ENCODE assay signal across 8 mouse cellular contexts in the genomic region with DNA sequence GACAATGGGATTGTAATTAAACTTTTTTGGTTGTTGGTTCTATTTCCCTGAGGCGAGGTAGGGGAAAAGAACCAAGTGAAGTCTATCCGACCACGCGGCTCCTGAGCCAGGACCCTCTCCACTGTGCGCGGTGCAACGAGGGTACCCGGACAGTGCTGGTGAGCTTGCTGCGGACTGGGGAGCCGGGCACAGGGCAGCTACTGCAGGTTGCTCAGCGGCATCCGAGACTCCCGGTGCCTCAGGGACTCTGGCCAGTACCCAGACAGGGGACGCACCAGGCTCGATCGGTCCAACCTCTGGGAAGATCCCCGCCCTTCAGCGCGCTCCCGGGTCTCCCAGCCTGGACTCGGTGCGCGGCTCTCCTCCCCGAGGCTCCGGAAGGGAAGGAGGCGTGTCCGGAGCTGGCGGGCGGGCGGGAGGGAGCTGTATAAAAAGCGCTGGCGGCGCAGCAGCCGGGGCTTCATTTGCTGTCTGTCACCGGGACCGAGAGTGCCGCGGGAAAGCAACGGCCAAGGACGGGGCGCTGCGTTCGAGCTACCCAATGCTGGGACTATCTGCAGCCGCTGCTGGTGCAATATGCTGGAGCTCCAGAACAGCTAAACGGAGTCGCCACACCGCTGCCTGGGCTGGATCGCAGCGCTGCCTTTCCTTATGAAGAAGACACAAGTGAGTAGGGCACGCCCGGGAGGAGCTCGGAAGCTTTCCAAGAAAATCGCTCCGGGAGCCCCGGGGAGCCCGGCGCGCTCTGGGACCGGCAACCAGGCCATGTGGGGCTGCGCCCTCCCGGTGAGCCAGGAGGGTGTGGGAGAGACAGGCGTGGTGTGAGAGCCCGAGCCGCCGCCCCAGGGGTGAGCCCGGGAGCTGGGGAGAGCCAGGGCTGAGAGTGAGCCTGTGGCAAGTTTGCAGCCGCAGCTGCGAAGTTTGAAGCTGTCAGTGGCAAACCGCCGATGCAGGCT. TPM values are rescaled to one million over a fixed set of nuclear protein-coding genes. Genes with fewer than 3 reads are reported as not detected.
DNase-seq lines count a peak whose midpoint lies in the region; ATAC-seq and TF ChIP-seq lines count a peak whose summit lies in the region.

A gene (plus strand): TSS at position 261 of the 956 bp plus-strand sequence.

- no peaks in the 10 kb centered on the region; the same call in 1 of the 2 replicates for H3K4me1 ChIP-seq in cortical plate, adult 2 months (ENCODE audit: control insufficient read depth, insufficient read depth, low read length)

- TF ChIP-seq POLR2A in cortical plate, adult 2 months (IDR thresholded peaks at IDR 0.05; ENCODE audit: extremely low read depth, insufficient read depth, low read length) = peak; percentile 75

- peak within 1 kb of the TSS; percentile 91 for H3K27ac ChIP-seq in cortical plate, adult 2 months (ENCODE audit: insufficient read depth, low read length)

- DNase-seq in adrenal gland, adult 8-10 months = peak; percentile 73
- DNase-seq in gastrocnemius, postnatal 25 days = peak; percentile 73
- DNase-seq in induced T-regulatory cell, adult 2 months (ENCODE audit: low read depth) = peak; percentile 9
- DNase-seq in left cerebral cortex, postnatal 25 days (ENCODE audit: low spot score in 2 of 2) = peak; percentile 70 to 79
- peak; percentile 42 to 56 for DNase-seq in right cerebral cortex, postnatal 36 days (ENCODE audit: low spot score in 2 of 2)

- TF ChIP-seq CTCF in cortical plate, adult 2 months (IDR thresholded peaks at IDR 0.05; ENCODE audit: extremely low read depth, insufficient read depth, low read length) = no peak

- peak; percentile 66 for ATAC-seq in megakaryocyte progenitor cell, adult 5-6 weeks (replicated peaks; ENCODE audit: poor library complexity)
- ATAC-seq in monocyte, adult 5-6 weeks (replicated peaks; ENCODE audit: insufficient number of reproducible peaks, low FRiP score, low TSS enrichment, poor library complexity, severe bottlenecking) = no peak

- peak within 1 kb of the TSS; percentile 95 for H3K4me3 ChIP-seq in cortical plate, adult 2 months (ENCODE audit: insufficient read depth, low read length)

- intact Hi-C loops in left cerebral cortex, postnatal 25 days (cut with DNase I) = loop anchor here (2.0 to 10.0 kb wide), 5 partner anchors 37 to 439 kb away; no protein-coding TSS in a partner anchor

RNA-seq across cellular contexts. Expression of the gene that starts here (rescaled TPM):
- total RNA-seq in adrenal gland, adult 8-10 months (2022) = 10 to 100 TPM; 19.6 to 26.7 (median 22.6) TPM
- polyA plus RNA-seq in cortical plate, adult 2 months (2012; rRNA removed) = 20.5 and 21.2 TPM in 2 replicates
- 10 to 100 TPM; 20.4 to 22.3 TPM for total RNA-seq in gastrocnemius, postnatal 25 days (2021)
- 10 to 100 TPM; 58.1 to 59.1 TPM for total RNA-seq in left cerebral cortex, postnatal 25 days (2021)
- total RNA-seq in megakaryocyte progenitor cell, adult 5-6 weeks (2015) = 0.17 TPM in 1 of 2 replicates, not detected in the other
- 0.10 TPM in 1 of 2 replicates, not detected in the other for total RNA-seq in megakaryocyte progenitor cell, adult 5-6 weeks (2017)
- total RNA-seq in monocyte, adult 5-6 weeks (2017) = not detected in 3 replicates

Comparison
In these comparisons a context has a peak if more than half of its experiments do, and no peak if none do; other contexts are left out.
1. RNA of the gene that starts here (total RNA-seq): 58.1 to 59.1 TPM in left cerebral cortex, postnatal 25 days, 19.6 to 26.7 TPM in adrenal gland, adult 8-10 months and 20.4 to 22.3 TPM in gastrocnemius, postnatal 25 days; 0.10 to 0.17 TPM in megakaryocyte progenitor cell, adult 5-6 weeks and not detected in monocyte, adult 5-6 weeks; every median in the first group is over 10 times any median in the second.
2. Peak in ATAC-seq in megakaryocyte progenitor cell, adult 5-6 weeks; RNA of the gene not detected or under 1 TPM.
3. DNase-seq: peak in every context shown above with its lines; median percentile 74 in left cerebral cortex, postnatal 25 days; 73 in adrenal gland, adult 8-10 months; 73 in gastrocnemius, postnatal 25 days; 49 in right cerebral cortex, postnatal 36 days; 9 in induced T-regulatory cell, adult 2 months.